Mouse (Mus musculus): ENCODE data around the gene Sf3a3.
A peak's percentile ranks its signal among the peaks of the same experiment; 100 is the strongest.

DNA sequence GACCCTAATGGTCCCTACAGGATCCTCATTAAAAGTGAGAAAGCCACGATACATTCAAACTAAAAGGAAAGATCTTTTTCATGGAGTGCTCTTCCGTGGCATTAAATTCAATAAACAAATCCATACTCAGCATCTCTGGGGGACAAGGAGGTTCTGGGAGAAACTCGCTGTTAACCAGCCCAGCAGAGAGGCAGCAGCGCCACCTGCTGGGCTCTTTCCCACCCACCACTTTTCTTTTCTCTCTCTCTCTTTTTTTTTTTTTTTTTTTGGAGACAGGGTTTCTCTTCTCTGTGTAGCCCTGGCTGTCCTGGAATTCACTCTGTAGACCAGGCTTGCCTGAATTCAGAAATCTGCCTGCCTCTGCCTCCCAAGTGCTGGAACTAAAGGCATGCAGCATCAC, 39.5 kb upstream of the Sf3a3 start:
- TF ChIP-seq CTCF (IDR thresholded peaks at IDR 0.05; ENCODE audit: control insufficient read depth, insufficient read depth, insufficient replicate concordance, low read depth, low read length) (peak; percentile 60; the same call in 1 of the 2 replicates), POLR2A (IDR thresholded peaks at IDR 0.05; ENCODE audit: control insufficient read depth, low read depth, low read length) (no peak)

Measured in testis, adult 2 months (tissue).